Mouse (Mus musculus) thymus, postnatal 10 days (tissue): ENCODE measurements around the gene Ctnnb1.

Experiments used
- DNase-seq, 2 experiments: peaks; one replicate each; pipeline ENCODE4 v3.0.0; 2021; ENCODE audit warnings: low spot score in 2 of 2

Gene Ctnnb1

GRCm38 (mm10) chr9:120961969-120962700, 33.1 kb downstream of the Ctnnb1 start:
- no peak for DNase-seq

DNA sequence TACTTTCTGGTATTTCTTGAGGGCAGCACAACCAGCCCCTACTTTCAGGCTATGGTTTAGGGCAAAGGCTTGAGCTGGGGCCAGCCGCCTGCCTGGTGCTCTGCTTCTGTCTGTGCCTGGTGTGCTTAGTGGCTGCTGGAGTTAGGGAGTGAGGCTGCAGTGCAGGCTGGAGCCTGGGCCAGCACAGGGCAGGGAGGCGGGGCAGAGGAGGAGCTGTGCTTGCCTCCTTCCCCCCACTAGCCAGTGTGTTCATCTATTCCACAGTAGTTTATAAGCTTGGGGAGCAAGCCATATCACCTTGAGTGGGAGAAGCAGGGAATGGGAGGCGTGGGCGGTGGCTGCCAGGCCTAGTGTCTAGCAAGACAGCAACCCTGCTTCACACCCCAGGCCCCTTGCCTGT, 34.1 kb downstream of the Ctnnb1 start:
- DNase-seq: no peak

GRCm38 (mm10) chr9:120963720-120964119, 34.7 kb downstream of the Ctnnb1 start:
- DNase-seq: no peak

DNA sequence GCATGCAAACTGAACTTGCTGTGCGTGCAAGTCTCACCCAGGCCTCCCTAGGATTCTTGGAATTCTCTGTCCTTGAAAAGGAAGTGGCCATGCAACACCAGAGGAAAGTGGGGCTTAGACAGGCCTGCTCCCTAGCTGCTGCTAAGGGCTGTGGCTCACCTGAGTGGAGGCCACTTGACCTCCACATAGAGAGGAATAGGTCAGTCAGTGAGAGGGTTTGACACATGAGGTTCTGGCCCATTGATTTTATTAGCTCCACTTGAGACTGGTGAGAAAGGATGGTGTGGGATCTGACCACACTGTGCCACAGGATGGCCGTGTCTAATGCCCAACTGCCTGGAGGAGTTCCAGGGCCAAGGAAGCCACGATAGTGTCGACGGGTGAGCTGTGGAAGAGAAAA, 35.2 kb downstream of the Ctnnb1 start:
- DNase-seq: no peak

GRCm38 (mm10) chr9:120965007-120965406, 36.0 kb downstream of the Ctnnb1 start:
- DNase-seq: no peak

- no peak for DNase-seq
These were observed 44.1 kb downstream of the Ctnnb1 start for GRCm38 (mm10) chr9:120973026-120973515.

DNA sequence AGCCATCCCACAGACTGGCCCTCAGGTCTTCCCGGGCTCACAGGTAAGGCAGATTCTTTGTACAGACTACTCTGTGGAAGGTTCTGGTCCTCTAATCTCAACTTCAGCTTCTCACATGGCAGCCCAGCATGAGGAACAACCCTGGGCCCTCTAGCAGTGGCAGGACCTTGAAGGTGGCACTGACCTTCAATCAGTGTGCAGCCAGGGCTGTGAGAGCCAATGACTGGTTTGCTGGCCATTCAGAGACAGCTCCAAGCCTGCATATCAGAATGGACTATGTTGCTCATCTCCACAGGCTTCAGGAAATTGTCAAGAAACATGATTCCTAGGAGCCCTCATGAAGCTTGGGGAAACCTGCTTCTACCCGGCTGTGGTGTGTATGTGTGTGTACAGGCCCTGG, 45.2 kb downstream of the Ctnnb1 start:
- DNase-seq: no peak

GRCm38 (mm10) chr9:120976158-120976557, 47.1 kb downstream of the Ctnnb1 start:
- no peak for DNase-seq

GRCm38 (mm10) chr9:120976856-120977255, 47.8 kb downstream of the Ctnnb1 start:
- no peak for DNase-seq

DNA sequence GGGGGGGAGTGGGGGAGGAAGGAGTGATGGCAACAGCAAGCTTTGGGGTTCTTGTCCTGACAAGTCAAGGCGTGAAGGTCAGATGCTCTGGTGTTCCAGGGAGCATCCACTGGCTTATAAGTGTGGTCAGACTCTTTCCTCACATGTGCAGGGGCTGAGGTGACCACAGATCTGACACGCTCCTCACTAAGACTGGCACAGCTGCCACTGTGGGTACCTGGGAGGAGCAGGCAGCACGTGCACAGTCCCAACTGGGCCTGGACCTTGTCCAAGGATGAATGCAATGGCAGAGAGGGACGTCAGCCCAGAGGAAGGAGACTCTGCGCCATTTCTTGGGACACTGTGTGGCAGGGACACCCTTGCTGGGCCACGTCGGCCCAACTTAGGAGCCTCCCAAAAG, 52.8 kb downstream of the Ctnnb1 start:
- no peak for DNase-seq

- DNase-seq: no peak
These were observed 54.8 kb downstream of the Ctnnb1 start for GRCm38 (mm10) chr9:120983849-120984248.

DNA sequence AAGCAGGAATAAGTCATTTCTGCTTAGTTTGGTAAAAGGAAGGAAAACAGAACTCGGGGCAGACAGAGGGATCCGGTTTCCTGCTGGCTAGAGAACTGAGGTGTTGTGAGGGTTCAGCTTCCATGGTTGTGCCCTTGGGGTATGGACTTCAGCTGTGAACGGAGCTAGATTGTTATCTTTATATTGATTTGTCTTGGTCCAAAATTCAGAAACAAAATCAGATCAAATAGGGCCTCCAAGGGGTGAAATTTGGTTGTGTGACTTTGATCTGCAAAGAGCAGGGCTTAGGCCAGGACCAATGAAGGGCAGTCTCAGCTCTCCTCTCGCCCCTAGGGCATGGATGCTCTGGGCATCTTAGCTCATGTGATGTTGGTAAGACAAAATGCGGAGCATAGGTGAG, 55.5 kb downstream of the Ctnnb1 start:
- no peak for DNase-seq

- no peak for DNase-seq
These were observed 56.0 kb downstream of the Ctnnb1 start for GRCm38 (mm10) chr9:120985009-120985408.

- no peak for DNase-seq
These were observed 56.5 kb downstream of the Ctnnb1 start for GRCm38 (mm10) chr9:120985524-120985923.

DNA sequence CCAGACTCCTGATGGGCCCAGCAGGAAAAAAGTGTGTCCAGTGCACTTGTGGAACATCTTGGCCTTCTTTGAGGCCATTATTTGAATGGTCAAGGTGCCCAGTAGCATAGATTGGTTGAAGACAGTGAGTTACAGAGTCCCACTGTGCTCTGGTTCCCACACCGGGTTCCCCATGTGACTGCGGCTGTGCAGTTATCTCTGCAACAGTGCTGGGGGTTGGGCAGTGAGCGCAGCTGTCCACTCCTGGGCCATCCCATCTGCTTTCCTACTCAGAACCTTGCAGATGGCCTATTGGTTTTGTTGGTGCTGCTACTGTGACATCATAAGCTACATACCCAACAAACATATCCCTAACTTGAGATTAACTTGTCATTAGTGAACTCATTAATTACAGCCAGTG, 57.2 kb downstream of the Ctnnb1 start:
- DNase-seq: no peak

GRCm38 (mm10) chr9:120986994-120987393, 58.0 kb downstream of the Ctnnb1 start:
- no peak for DNase-seq

- no peak for DNase-seq
These were observed 59.1 kb downstream of the Ctnnb1 start for GRCm38 (mm10) chr9:120988088-120988487.

- DNase-seq: no peak
These were observed 61.0 kb downstream of the Ctnnb1 start for GRCm38 (mm10) chr9:120989806-120990700.

GRCm38 (mm10) chr9:120991801-120992200, 62.8 kb downstream of the Ctnnb1 start:
- DNase-seq: no peak

GRCm38 (mm10) chr9:120993004-120993403, 64.0 kb downstream of the Ctnnb1 start:
- no peak for DNase-seq

GRCm38 (mm10) chr9:120994223-120995155, 65.5 kb downstream of the Ctnnb1 start:
- DNase-seq: no peak

DNA sequence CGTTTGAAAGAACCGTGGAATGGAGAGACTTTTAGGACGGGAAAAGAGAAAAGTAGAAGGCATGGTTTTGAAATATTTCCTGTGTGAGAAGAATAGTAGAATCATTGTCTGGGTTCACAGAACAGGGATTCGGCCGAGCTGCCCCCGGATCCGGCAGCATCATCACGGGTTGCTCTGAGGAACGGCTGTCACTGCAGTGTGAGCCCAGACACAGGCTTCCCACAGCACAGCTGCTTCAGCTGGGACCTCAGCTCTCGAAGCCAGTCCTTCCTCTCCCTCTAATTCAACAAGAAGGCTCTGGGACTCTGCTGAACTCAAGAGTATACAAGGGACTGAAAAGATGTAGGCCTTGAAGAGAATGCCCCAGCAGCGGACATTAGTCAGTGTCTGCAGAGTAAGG, 69.7 kb downstream of the Ctnnb1 start:
- DNase-seq: no peak
